Mouse (Mus musculus): ENCODE measurements around the gene Wwtr1.

GRCm38 (mm10) chr3:57530836-57531235, 44.9 kb downstream of the Wwtr1 start:
- TF ChIP-seq CTCF (IDR thresholded peaks at IDR 0.05; ENCODE audit: low read depth, low read length) (no peak), POLR2A (IDR thresholded peaks at IDR 0.05; ENCODE audit: borderline replicate concordance, low read depth, low read length) (no peak)
